Mouse (Mus musculus): ENCODE results near the gene Ror1.

GRCm38 (mm10) chr4:100052258-100052657 lies 43.3 kb upstream of the Ror1 start:
- no peak for TF ChIP-seq MAFK (IDR thresholded peaks at IDR 0.05; ENCODE audit: insufficient read depth, low read depth, low read length)
- no peak for TF ChIP-seq HCFC1 (IDR thresholded peaks at IDR 0.05; ENCODE audit: borderline replicate concordance, insufficient read depth, low read length)
- TF ChIP-seq ZNF384 (IDR thresholded peaks at IDR 0.05; ENCODE audit: low read depth, low read length), result no peak
